Mouse (Mus musculus) CD4-positive helper T cell, adult 2 months (primary cell): ENCODE results near the gene Crb3.
A peak's percentile ranks its signal among the peaks of the same experiment; 100 is the strongest.

ENCODE experiments used
- DNase-seq: peaks from one replicate; pipeline ENCODE4 v3.0.0-alpha.2; 2012; ENCODE audit warnings: low read depth, missing footprints, low spot score

Crb3 gene

GRCm38 (mm10) chr17:57058891-57059485, at the start of gene Crb3:
Crb3 (plus strand) TSS chr17:57059105.
- DNase-seq, result no peak

GRCm38 (mm10) chr17:57010911-57011235, 48.0 kb upstream of the Crb3 start:
- no peak for DNase-seq

GRCm38 (mm10) chr17:57011236-57012141, 47.4 kb upstream of the Crb3 start, which contains the start of the genes Gtf2f1 and Gm17949:
Gtf2f1 (minus strand) TSS chr17:57011288.
Gm17949 (plus strand) TSS chr17:57011469.
- peak; percentile 100 for DNase-seq

GRCm38 (mm10) chr17:57012245-57012795, 46.6 kb upstream of the Crb3 start:
- DNase-seq, result no peak

- DNase-seq, result no peak
Observed at GRCm38 (mm10) chr17:57019693-57020092, 39.2 kb upstream of the Crb3 start.

GRCm38 (mm10) chr17:57020960-57021359, 37.9 kb upstream of the Crb3 start:
- DNase-seq, result no peak

GRCm38 (mm10) chr17:57027471-57027870, 31.4 kb upstream of the Crb3 start:
- no peak for DNase-seq

GRCm38 (mm10) chr17:57029691-57030090, 29.2 kb upstream of the Crb3 start:
- DNase-seq, result no peak

GRCm38 (mm10) chr17:57030931-57031660, 27.8 kb upstream of the Crb3 start, which contains the start of gene Khsrp:
Khsrp (minus strand) TSS chr17:57031522.
- peak; percentile 61 for DNase-seq

GRCm38 (mm10) chr17:57031661-57032420, 27.1 kb upstream of the Crb3 start:
- DNase-seq, result peak; percentile 100

- peak; percentile 28 for DNase-seq
Observed at GRCm38 (mm10) chr17:57032854-57033253, 26.1 kb upstream of the Crb3 start.

- DNase-seq, result no peak
Observed at GRCm38 (mm10) chr17:57038978-57039377, 19.9 kb upstream of the Crb3 start.

- DNase-seq, result no peak
Observed at GRCm38 (mm10) chr17:57041554-57041953, 17.4 kb upstream of the Crb3 start, which contains the start of gene Slc25a41. Slc25a41 (minus strand) TSS chr17:57041654.

GRCm38 (mm10) chr17:57047406-57047805, 11.5 kb upstream of the Crb3 start:
- DNase-seq, result no peak

- DNase-seq, result no peak
Observed at GRCm38 (mm10) chr17:57048816-57049215, 10.1 kb upstream of the Crb3 start.

GRCm38 (mm10) chr17:57051679-57052078, 7.2 kb upstream of the Crb3 start:
- peak; percentile 56 for DNase-seq

- DNase-seq, result no peak
Observed at GRCm38 (mm10) chr17:57056246-57056645, 2.7 kb upstream of the Crb3 start.

- peak; percentile 72 for DNase-seq
Observed at GRCm38 (mm10) chr17:57059486-57059977, 627 bp downstream of the Crb3 start, which contains the start of gene Slc25a23. Slc25a23 (minus strand) TSS chr17:57059863.

GRCm38 (mm10) chr17:57060231-57060801, 1.4 kb downstream of the Crb3 start:
- DNase-seq, result peak; percentile 97

GRCm38 (mm10) chr17:57061069-57061468, 2.2 kb downstream of the Crb3 start:
- peak; percentile 76 for DNase-seq
